Comparison of ENCODE assay signal across 1 mouse cellular context in genomic region chr8:105874301-105874700, GRCm38 (mm10).
TF ChIP-seq lines count a peak whose summit lies in the region.

No protein-coding gene starts in this region.

TF ChIP-seq in CH12.LX, 34 proteins besides CTCF, POLR2A, EP300 and RAD21 (continued from another document):
- TF ChIP-seq USF2 (conservative IDR thresholded peaks at IDR 0.05; ENCODE audit: low read depth, low read length) (no peak), TCF12 (IDR thresholded peaks at IDR 0.05; ENCODE audit: low read depth, low read length) (no peak), MYC (IDR thresholded peaks at IDR 0.05; ENCODE audit: low read depth, low read length) (no peak), HCFC1 (IDR thresholded peaks at IDR 0.05; ENCODE audit: low read depth, low read length) (no peak), RCOR1 (conservative IDR thresholded peaks at IDR 0.05; ENCODE audit: low read depth, low read length) (no peak), MAFK (IDR thresholded peaks at IDR 0.05; ENCODE audit: insufficient replicate concordance, low read length) (no peak), CHD2 (IDR thresholded peaks at IDR 0.05; ENCODE audit: low read length) (no peak), GABPA (IDR thresholded peaks at IDR 0.05; ENCODE audit: insufficient replicate concordance, low read depth, low read length) (no peak), BHLHE40 (IDR thresholded peaks at IDR 0.05; ENCODE audit: low read depth, low read length) (no peak), MAX (IDR thresholded peaks at IDR 0.05; ENCODE audit: low read length) (no peak)
